Mouse (Mus musculus): ENCODE results near the gene Xrcc6. TPM values are rescaled to one million over a fixed set of nuclear protein-coding genes. Genes with fewer than 3 reads are reported as not detected.

Gene Xrcc6
- polyA plus RNA-seq, 1 experiment from 2014 or later: 88.5 TPM

DNA sequence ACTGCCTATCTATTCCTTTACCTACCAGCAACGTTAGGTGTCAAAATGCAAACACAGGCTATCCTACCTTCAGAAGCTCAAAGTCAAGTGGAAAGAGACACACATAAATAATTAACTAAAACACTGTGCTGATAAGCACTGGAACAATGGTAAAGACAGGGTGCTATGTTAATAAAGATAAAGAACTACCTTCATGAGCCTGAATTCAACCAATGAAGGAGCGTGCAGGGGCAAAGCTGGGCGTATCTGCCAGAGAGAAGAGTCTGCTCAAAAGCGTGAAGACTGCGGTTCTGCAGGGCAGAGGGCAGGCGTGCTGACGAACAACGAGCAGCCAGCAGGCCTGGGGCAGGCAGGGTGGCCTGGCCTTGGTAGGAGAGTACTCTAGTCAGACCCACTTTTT, 16.6 kb downstream of the Xrcc6 start:
- Histone ChIP-seq H3K27me3 (no peaks in the 10 kb centered on the region), H3K27ac (no peak overlapping the region), H3K4me1 (no peaks in the 10 kb centered on the region), H3K36me3 (peaks cover 39% of the 10 kb centered on the region), H3K4me3 (no peak overlapping the region), H3K9ac (no peak overlapping the region), H3K4me2 (replicated peaks) (no peak overlapping the region), H3K9me3 (no peaks in the 10 kb centered on the region)
- WGBS: 90% methylated on average over 8 of the region's 8 CpGs
- no peak for ATAC-seq (ENCODE audit: low FRiP score, low read depth)

DNA sequence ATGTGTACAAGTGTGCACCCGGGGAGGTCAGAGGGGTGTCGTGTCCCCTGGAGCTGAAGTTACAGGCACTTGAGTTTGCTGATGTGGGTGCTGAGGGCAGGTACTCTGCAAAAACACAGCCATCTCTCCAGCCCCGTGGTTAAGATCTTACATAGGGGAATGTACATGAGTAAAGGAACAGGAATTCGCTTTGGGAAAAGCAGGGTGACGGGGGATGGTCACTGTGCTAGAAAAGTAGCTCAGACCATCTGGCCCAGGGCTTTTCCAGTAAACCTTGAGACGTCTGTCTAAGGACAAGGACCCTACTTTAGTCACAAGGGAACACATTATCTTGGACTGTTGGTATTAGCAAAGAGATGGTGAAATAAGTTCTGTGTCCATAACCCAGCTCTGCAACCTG, 24.3 kb downstream of the Xrcc6 start:
- H3K9ac ChIP-seq: no peak overlapping the region
- H3K4me1 ChIP-seq: peaks cover 19% of the 10 kb centered on the region
- no peak overlapping the region for H3K4me3 ChIP-seq
- H3K4me2 ChIP-seq (replicated peaks): no peak overlapping the region
- no peak overlapping the region for H3K27ac ChIP-seq
- 84% methylated on average over 6 of the region's 6 CpGs for WGBS
- H3K27me3 ChIP-seq: no peaks in the 10 kb centered on the region
- H3K9me3 ChIP-seq: no peaks in the 10 kb centered on the region
- no peaks in the 10 kb centered on the region for H3K36me3 ChIP-seq
- ATAC-seq (ENCODE audit: low FRiP score, low read depth): no peak

- H3K4me1 ChIP-seq: peaks cover 24% of the 10 kb centered on the region
- ATAC-seq (ENCODE audit: low FRiP score, low read depth): no peak
- peak overlapping the region; percentile 92 for H3K4me3 ChIP-seq
- peaks cover 11% of the 10 kb centered on the region for H3K36me3 ChIP-seq
- no peaks in the 10 kb centered on the region for H3K27me3 ChIP-seq
- WGBS: 14% methylated on average over 9 of the region's 9 CpGs
- H3K4me2 ChIP-seq (replicated peaks): peak overlapping the region; percentile 95
- no peak overlapping the region for H3K27ac ChIP-seq
- H3K9ac ChIP-seq: peak overlapping the region; percentile 89
- no peaks in the 10 kb centered on the region for H3K9me3 ChIP-seq
These were observed 27.2 kb downstream of the Xrcc6 start for GRCm38 (mm10) chr15:82014745-82015391.

GRCm38 (mm10) chr15:82015392-82016100, 27.9 kb downstream of the Xrcc6 start:
- Histone ChIP-seq H3K4me2 (replicated peaks) (peak overlapping the region; percentile 95), H3K4me3 (peak overlapping the region; percentile 92), H3K4me1 (peaks cover 24% of the 10 kb centered on the region), H3K36me3 (peaks cover 14% of the 10 kb centered on the region), H3K9ac (peak overlapping the region; percentile 89), H3K9me3 (no peaks in the 10 kb centered on the region), H3K27me3 (no peaks in the 10 kb centered on the region), H3K27ac (peak overlapping the region; percentile 48; the same call in 1 of the 2 replicates)
- ATAC-seq (ENCODE audit: low FRiP score, low read depth): no peak; the same call in 1 of the 2 replicates
- under 1% methylated on average over 39 of the region's 39 CpGs for WGBS

- Histone ChIP-seq H3K27ac (peak overlapping the region; percentile 67), H3K36me3 (peaks cover 17% of the 10 kb centered on the region), H3K9me3 (no peaks in the 10 kb centered on the region), H3K4me3 (peak overlapping the region; percentile 92), H3K9ac (peak overlapping the region; percentile 89), H3K27me3 (no peaks in the 10 kb centered on the region), H3K4me2 (replicated peaks) (peak overlapping the region; percentile 95), H3K4me1 (peaks cover 24% of the 10 kb centered on the region)
- ATAC-seq (ENCODE audit: low FRiP score, low read depth): peak; percentile 98
- WGBS: under 1% methylated on average over 53 of the region's 53 CpGs
These were observed 28.6 kb downstream of the Xrcc6 start for GRCm38 (mm10) chr15:82016101-82016808.

DNA sequence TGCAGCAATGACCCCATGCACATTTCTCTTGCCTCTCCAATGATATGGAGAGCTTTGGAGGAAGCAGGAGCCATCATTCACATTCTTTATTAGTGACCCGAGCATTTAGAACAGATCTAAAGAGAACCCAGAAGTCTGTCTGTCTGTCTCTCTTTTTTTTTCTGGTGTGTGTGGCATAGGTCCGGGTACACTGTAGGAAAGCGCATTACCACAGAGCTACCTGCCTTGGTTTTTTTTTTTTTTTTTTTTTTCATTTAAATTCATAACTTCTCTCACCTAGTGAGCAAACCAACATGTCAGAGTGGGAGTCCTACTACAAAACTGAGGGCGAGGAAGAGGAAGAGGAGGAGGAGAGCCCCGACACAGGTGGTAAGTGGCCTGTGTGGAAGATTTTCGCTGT, 29.2 kb downstream of the Xrcc6 start:
- H3K27me3 ChIP-seq: no peaks in the 10 kb centered on the region
- 23% methylated on average over 6 of the region's 6 CpGs for WGBS
- peak overlapping the region; percentile 67; the same call in 1 of the 2 replicates for H3K27ac ChIP-seq
- ATAC-seq (ENCODE audit: low FRiP score, low read depth): no peak
- peaks cover 22% of the 10 kb centered on the region for H3K36me3 ChIP-seq
- peak overlapping the region; percentile 92 for H3K4me3 ChIP-seq
- no peaks in the 10 kb centered on the region for H3K9me3 ChIP-seq
- H3K4me2 ChIP-seq (replicated peaks): peak overlapping the region; percentile 95
- H3K9ac ChIP-seq: peak overlapping the region; percentile 77
- peaks cover 24% of the 10 kb centered on the region for H3K4me1 ChIP-seq

- Histone ChIP-seq H3K27me3 (no peaks in the 10 kb centered on the region), H3K4me3 (no peak overlapping the region; the same call in 1 of the 2 replicates), H3K9me3 (no peaks in the 10 kb centered on the region), H3K36me3 (peaks cover 28% of the 10 kb centered on the region), H3K4me2 (replicated peaks) (0 out of 2 replicates have a peak overlapping the region, but pooled peaks have one; percentile 19), H3K27ac (no peak overlapping the region), H3K9ac (peak overlapping the region; percentile 26; the same call in 1 of the 2 replicates), H3K4me1 (peaks cover 24% of the 10 kb centered on the region)
- WGBS: 67% methylated on average over 4 of the region's 4 CpGs
- no peak for ATAC-seq (ENCODE audit: low FRiP score, low read depth)
These were observed 29.8 kb downstream of the Xrcc6 start for GRCm38 (mm10) chr15:82017461-82017860.

- Histone ChIP-seq H3K36me3 (peaks cover 46% of the 10 kb centered on the region), H3K9me3 (no peaks in the 10 kb centered on the region), H3K27me3 (no peaks in the 10 kb centered on the region), H3K4me1 (peaks cover 20% of the 10 kb centered on the region), H3K4me2 (replicated peaks) (no peak overlapping the region), H3K4me3 (no peak overlapping the region), H3K9ac (no peak overlapping the region), H3K27ac (no peak overlapping the region)
- 88% methylated on average over 3 of the region's 3 CpGs for WGBS
- ATAC-seq (ENCODE audit: low FRiP score, low read depth): no peak
These were observed 31.7 kb downstream of the Xrcc6 start for GRCm38 (mm10) chr15:82019288-82019687.

- WGBS: 88% methylated on average over 13 of the region's 13 CpGs
- Histone ChIP-seq H3K9ac (no peak overlapping the region), H3K9me3 (no peaks in the 10 kb centered on the region), H3K27me3 (no peaks in the 10 kb centered on the region), H3K4me1 (0 out of 2 replicates have a peak, but pooled peaks cover 2% of the 10 kb centered on the region), H3K36me3 (peaks cover 80% of the 10 kb centered on the region), H3K4me2 (replicated peaks) (no peak overlapping the region), H3K27ac (no peak overlapping the region), H3K4me3 (no peak overlapping the region)
- no peak for ATAC-seq (ENCODE audit: low FRiP score, low read depth)
These were observed 35.0 kb downstream of the Xrcc6 start for GRCm38 (mm10) chr15:82022535-82023088.

GRCm38 (mm10) chr15:82023965-82024635, 36.5 kb downstream of the Xrcc6 start:
- H3K27me3 ChIP-seq: no peaks in the 10 kb centered on the region
- H3K4me2 ChIP-seq (replicated peaks): no peak overlapping the region
- H3K9me3 ChIP-seq: no peaks in the 10 kb centered on the region
- H3K4me3 ChIP-seq: no peak overlapping the region
- H3K36me3 ChIP-seq: peaks cover 89% of the 10 kb centered on the region
- no peak for ATAC-seq (ENCODE audit: low FRiP score, low read depth)
- H3K4me1 ChIP-seq: no peaks in the 10 kb centered on the region
- H3K27ac ChIP-seq: no peak overlapping the region
- 95% methylated on average over 6 of the region's 6 CpGs for WGBS
- H3K9ac ChIP-seq: no peak overlapping the region

DNA sequence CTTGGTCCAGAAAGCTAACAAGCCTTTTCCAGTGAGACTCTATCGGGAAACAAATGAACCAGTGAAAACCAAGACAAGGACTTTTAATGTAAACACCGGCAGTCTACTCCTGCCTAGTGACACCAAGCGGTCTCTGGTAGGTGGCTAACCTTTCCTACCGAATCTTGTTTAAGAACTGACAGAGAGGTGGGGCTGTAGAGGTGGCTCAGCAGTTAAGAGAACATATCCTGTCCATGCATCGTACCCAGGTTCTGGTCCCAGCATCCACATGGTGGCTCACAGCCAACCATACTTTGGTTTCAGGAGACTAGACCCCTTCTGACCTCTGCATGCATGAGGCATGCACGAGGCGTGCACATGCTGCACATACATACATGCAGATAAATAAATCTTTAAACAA, 39.6 kb downstream of the Xrcc6 start:
- Histone ChIP-seq H3K4me1 (no peaks in the 10 kb centered on the region), H3K27ac (no peak overlapping the region), H3K4me2 (replicated peaks) (no peak overlapping the region), H3K4me3 (no peak overlapping the region), H3K9ac (no peak overlapping the region), H3K9me3 (no peaks in the 10 kb centered on the region), H3K36me3 (peaks cover 98% of the 10 kb centered on the region), H3K27me3 (no peaks in the 10 kb centered on the region)
- 90% methylated on average over 7 of the region's 7 CpGs for WGBS
- no peak for ATAC-seq (ENCODE audit: low FRiP score, low read depth)

Measured in limb, embryonic 13.5 days (tissue).